Mouse (Mus musculus) forebrain, embryonic 16.5 days (tissue): ENCODE data around the gene Lmbr1l. TPM values are rescaled to one million over a fixed set of nuclear protein-coding genes. Genes with fewer than 3 reads are reported as not detected.
"Not testable (repeated sequence)": the region's sequence is repeated elsewhere in the genome, so short reads cannot be mapped to it uniquely, and the experiment has no call there.

Source experiments
- ATAC-seq: fragments of 200-750 bp; cut with Nextera tagmentation; 2 replicates; pipeline ENCODE4 v1.8.0; 2017; ENCODE audit warnings: mild to moderate bottlenecking, moderate library complexity
- H3K27ac ChIP-seq: fragments of 300-500 bp; sonication (generic); 2 replicates; pipeline ENCODE4 v1.5.1; 2014; ENCODE audit warnings: low read length, control low read depth
- H3K27me3 ChIP-seq: fragments of 300-500 bp; sonication (generic); replicated peaks from 2 replicates; pipeline ENCODE4 v1.6.1; 2014; ENCODE audit warnings: low read length; ENCODE audit not compliant: control insufficient read depth, insufficient read depth
- H3K36me3 ChIP-seq: fragments of 300-500 bp; sonication (generic); 2 replicates; pipeline ENCODE4 v1.6.1; 2014; ENCODE audit not compliant: control insufficient read depth, insufficient read depth
- H3K4me1 ChIP-seq: fragments of 300-500 bp; sonication (generic); replicated peaks from 2 replicates; pipeline ENCODE4 v1.6.1; 2014; ENCODE audit warnings: low read length; ENCODE audit not compliant: control insufficient read depth, insufficient read depth
- H3K4me2 ChIP-seq: fragments of 300-500 bp; sonication (generic); 2 replicates; pipeline ENCODE4 v1.6.1; 2014; ENCODE audit warnings: mild to moderate bottlenecking, low read length, control low read depth
- H3K4me3 ChIP-seq: fragments of 300-500 bp; sonication (generic); replicated peaks from 2 replicates; pipeline ENCODE4 v1.5.1; 2014; ENCODE audit warnings: mild to moderate bottlenecking, low read length, control low read depth
- H3K9ac ChIP-seq: fragments of 300-500 bp; sonication (generic); replicated peaks from 2 replicates; pipeline ENCODE4 v1.6.1; 2014; ENCODE audit warnings: low read depth, low read length, control low read depth
- H3K9me3 ChIP-seq: fragments of 300-500 bp; sonication (generic); 2 replicates; pipeline ENCODE4 v1.6.1; 2016; ENCODE audit warnings: low read length; ENCODE audit not compliant: control insufficient read depth
- WGBS: fragments of 180-500 bp; shearing (Covaris S2); extraction: QIAGEN DNeasy Blood & Tissue Kit; methylation state at CpG from one replicate; pipeline ENCODE4 v1.1.7; 2014; 5-methylcytosine and 5-hydroxymethylcytosine counted together
- polyA plus RNA-seq: library from polyadenylated mRNA; unstranded; fragments of >200 nt; fragmentation: Nextera tagmentation; extraction: Ambion mirVana; gene quantifications from 2 replicates; pipeline ENCODE4 v1.2.1, GENCODE M21; 2015

The Lmbr1l gene
- polyA plus RNA-seq, 1 experiment from 2014 or later, result 54.9 TPM

- ATAC-seq, result no peak
- H3K27me3 ChIP-seq, result no peaks in the 10 kb centered on the region
- H3K9ac ChIP-seq, result no peak overlapping the region
- no peak overlapping the region for H3K4me2 ChIP-seq
- H3K36me3 ChIP-seq, result no peaks in the 10 kb centered on the region
- 71% methylated on average over 4 of the region's 4 CpGs for WGBS
- no peaks in the 10 kb centered on the region for H3K9me3 ChIP-seq
- H3K4me3 ChIP-seq, result no peak overlapping the region
- peaks cover 6% of the 10 kb centered on the region for H3K4me1 ChIP-seq
- H3K27ac ChIP-seq, result no peak overlapping the region
These were observed 24.1 kb upstream of the Lmbr1l start for GRCm38 (mm10) chr15:98942081-98942480.

- H3K9ac ChIP-seq, result no peak overlapping the region
- ATAC-seq, result no peak
- H3K4me2 ChIP-seq, result no peak overlapping the region
- H3K9me3 ChIP-seq, result no peaks in the 10 kb centered on the region
- no peaks in the 10 kb centered on the region for H3K27me3 ChIP-seq
- 91% methylated on average over 2 of the region's 2 CpGs for WGBS
- no peak overlapping the region for H3K27ac ChIP-seq
- no peak overlapping the region for H3K4me3 ChIP-seq
- no peaks in the 10 kb centered on the region for H3K36me3 ChIP-seq
- peaks cover 6% of the 10 kb centered on the region for H3K4me1 ChIP-seq
These were observed 23.5 kb upstream of the Lmbr1l start for GRCm38 (mm10) chr15:98941539-98941938.

- Histone ChIP-seq H3K4me2 (no peak overlapping the region), H3K27ac (peak overlapping the region; percentile 72), H3K27me3 (no peaks in the 10 kb centered on the region), H3K9me3 (no peaks in the 10 kb centered on the region), H3K4me3 (no peak overlapping the region), H3K36me3 (no peaks in the 10 kb centered on the region), H3K4me1 (peaks cover 7% of the 10 kb centered on the region), H3K9ac (no peak overlapping the region)
- no peak for ATAC-seq
- WGBS, result 44% methylated on average over 10 of the region's 10 CpGs
These were observed 22.8 kb upstream of the Lmbr1l start for GRCm38 (mm10) chr15:98940816-98941215.

- under 1% methylated on average over 58 of the region's 58 CpGs for WGBS
- ATAC-seq, result peak; percentile 91
- peak within 1 kb of the TSS; percentile 99 for H3K27ac ChIP-seq
These were observed 16.3 kb upstream of the Lmbr1l start, which contains the start of gene Tuba1b for GRCm38 (mm10) chr15:98934217-98934839. TSS of gene Tuba1b (minus strand) at chr15:98934565.

GRCm38 (mm10) chr15:98933833-98934216, 15.8 kb upstream of the Lmbr1l start:
- no peaks in the 10 kb centered on the region for H3K9me3 ChIP-seq
- peak; percentile 90 for ATAC-seq
- WGBS, result under 1% methylated on average over 35 of the region's 35 CpGs

More at GRCm38 (mm10) chr15:98934217-98934839, 16.3 kb upstream of the Lmbr1l start, which contains the start of gene Tuba1b:
- H3K4me2 ChIP-seq, result peak within 1 kb of the TSS; percentile 99
- peaks cover 25% of the 10 kb centered on the region for H3K4me1 ChIP-seq
- H3K4me3 ChIP-seq, result peak within 1 kb of the TSS; percentile 82
- H3K27me3 ChIP-seq, result no peaks in the 10 kb centered on the region
- H3K36me3 ChIP-seq, result peaks cover 5% of the 10 kb centered on the region; the same call in 1 of the 2 replicates
- peak within 1 kb of the TSS; percentile 92 for H3K9ac ChIP-seq
- no peaks in the 10 kb centered on the region for H3K9me3 ChIP-seq

GRCm38 (mm10) chr15:98933004-98933671, 15.1 kb upstream of the Lmbr1l start:
- H3K9me3 ChIP-seq, H3K36me3 ChIP-seq, H3K27me3 ChIP-seq: not testable (repeated sequence)
- Histone ChIP-seq H3K9ac (peak overlapping the region; percentile 92), H3K4me3 (peak overlapping the region; percentile 82), H3K4me2 (peak overlapping the region; percentile 99), H3K27ac (peak overlapping the region; percentile 84), H3K4me1 (peaks cover 31% of the 10 kb centered on the region)
- 8% methylated on average over 8 of the region's 9 CpGs for WGBS
- ATAC-seq, result 0 out of 2 replicates have a peak, but pooled peaks have one; percentile 8

More at GRCm38 (mm10) chr15:98933833-98934216, 15.8 kb upstream of the Lmbr1l start:
- Histone ChIP-seq H3K4me2 (peak overlapping the region; percentile 99), H3K27me3 (no peaks in the 10 kb centered on the region), H3K4me1 (peaks cover 27% of the 10 kb centered on the region), H3K36me3 (peaks cover 5% of the 10 kb centered on the region; the same call in 1 of the 2 replicates), H3K9ac (peak overlapping the region; percentile 92), H3K27ac (peak overlapping the region; percentile 99), H3K4me3 (peak overlapping the region; percentile 82)

- ATAC-seq, result no peak
- WGBS, result 63% methylated on average over 3 of the region's 3 CpGs
- Histone ChIP-seq H3K27me3 (no peaks in the 10 kb centered on the region), H3K27ac (no peak overlapping the region), H3K4me1 (peaks cover 31% of the 10 kb centered on the region), H3K4me3 (no peak overlapping the region), H3K4me2 (no peak overlapping the region), H3K36me3 (peaks cover 5% of the 10 kb centered on the region; the same call in 1 of the 2 replicates), H3K9me3 (no peaks in the 10 kb centered on the region), H3K9ac (no peak overlapping the region)
These were observed 13.0 kb upstream of the Lmbr1l start for GRCm38 (mm10) chr15:98930998-98931397.

GRCm38 (mm10) chr15:98930017-98930734, 12.1 kb upstream of the Lmbr1l start:
- no peak overlapping the region for H3K27ac ChIP-seq
- H3K4me3 ChIP-seq, result no peak overlapping the region
- no peaks in the 10 kb centered on the region for H3K27me3 ChIP-seq
- WGBS, result 51% methylated on average over 8 of the region's 8 CpGs
- H3K4me2 ChIP-seq, result no peak overlapping the region
- peaks cover 23% of the 10 kb centered on the region for H3K4me1 ChIP-seq
- H3K9ac ChIP-seq, result no peak overlapping the region
- H3K9me3 ChIP-seq, result no peaks in the 10 kb centered on the region
- no peak for ATAC-seq
- H3K36me3 ChIP-seq, result peaks cover 5% of the 10 kb centered on the region; the same call in 1 of the 2 replicates
